Mouse (Mus musculus): ENCODE data around the gene Cpped1.

Gene Cpped1

GRCm38 (mm10) chr16:11909035-11909591, at the start of gene Cpped1:
TSS of gene Cpped1 (minus strand) at chr16:11909445.
- DNase-seq (ENCODE audit: low read depth): peak; percentile 91

- DNase-seq (ENCODE audit: low read depth): peak; percentile 39
These were observed 31.2 kb upstream of the Cpped1 start for GRCm38 (mm10) chr16:11940477-11940876.

GRCm38 (mm10) chr16:11910801-11911200, 1.6 kb upstream of the Cpped1 start:
- DNase-seq (ENCODE audit: low read depth): no peak

- no peak for DNase-seq (ENCODE audit: low read depth)
These were observed 572 bp upstream of the Cpped1 start for GRCm38 (mm10) chr16:11909817-11910216.

DNA sequence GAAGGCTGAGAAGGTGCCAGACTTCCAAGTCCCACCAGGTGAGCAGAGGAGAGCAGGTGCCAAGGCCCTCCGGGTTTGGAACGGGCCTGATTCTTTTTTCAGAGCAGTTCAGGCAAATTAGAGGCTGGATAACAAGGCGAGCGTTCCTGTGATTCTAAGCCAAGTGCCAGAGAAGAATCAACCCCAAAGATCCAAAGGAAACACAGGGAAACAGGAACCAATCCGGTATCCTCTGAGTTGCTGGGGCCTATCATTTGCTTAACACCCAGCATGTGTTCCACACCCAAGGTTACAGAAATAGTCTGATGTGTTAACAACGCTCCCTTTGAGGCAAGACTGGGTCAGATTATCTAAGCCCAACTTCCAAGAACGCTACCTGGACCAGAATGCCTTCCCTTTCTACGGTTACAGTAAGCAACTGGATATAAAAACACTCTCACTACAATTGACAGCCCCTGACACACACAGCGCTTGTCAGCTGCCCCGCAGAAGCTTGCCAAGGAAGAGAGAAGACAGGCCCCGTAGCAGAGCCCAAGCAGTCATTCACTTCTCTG, 707 bp downstream of the Cpped1 start:
- DNase-seq (ENCODE audit: low read depth): no peak

GRCm38 (mm10) chr16:11907816-11908215, 1.4 kb downstream of the Cpped1 start:
- no peak for DNase-seq (ENCODE audit: low read depth)

DNA sequence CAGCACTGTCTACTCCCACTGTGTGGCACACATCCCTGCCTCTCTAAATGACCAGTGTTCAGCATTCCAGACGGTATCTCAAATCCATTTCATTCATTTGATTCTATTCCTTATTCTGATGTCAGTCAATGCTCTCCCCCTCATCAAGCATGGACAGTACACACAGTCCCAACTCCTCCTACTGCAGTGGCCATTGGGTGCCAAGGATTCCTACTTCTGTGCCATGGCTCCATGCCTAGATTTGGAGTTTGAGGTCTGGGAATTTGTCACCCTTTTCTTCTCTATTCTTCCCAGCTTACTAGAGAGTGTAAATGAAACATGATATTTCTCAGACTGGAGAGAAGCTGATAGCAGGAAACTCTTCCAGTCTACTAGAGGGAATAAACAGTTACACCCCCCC, 2.3 kb downstream of the Cpped1 start:
- DNase-seq (ENCODE audit: low read depth): no peak

DNA sequence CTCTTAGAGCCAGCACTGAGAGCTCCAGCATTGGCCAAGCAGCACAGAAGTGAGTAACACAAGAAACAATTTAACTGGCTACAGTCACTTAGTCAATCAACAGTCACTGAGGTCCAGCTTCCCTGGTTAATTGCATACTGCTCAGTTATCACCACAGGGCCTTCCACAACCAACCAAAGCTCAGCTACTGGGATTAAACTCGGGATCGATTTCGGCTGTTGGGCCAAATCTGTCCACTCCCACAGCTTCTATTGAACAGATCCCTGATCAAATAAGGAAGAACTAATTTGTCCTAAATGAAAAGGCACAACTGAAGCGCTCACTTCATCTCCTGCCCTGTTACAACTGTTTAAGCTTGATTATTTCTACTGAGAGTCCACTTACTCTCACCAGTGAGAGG, 4.0 kb downstream of the Cpped1 start:
- no peak for DNase-seq (ENCODE audit: low read depth)

DNA sequence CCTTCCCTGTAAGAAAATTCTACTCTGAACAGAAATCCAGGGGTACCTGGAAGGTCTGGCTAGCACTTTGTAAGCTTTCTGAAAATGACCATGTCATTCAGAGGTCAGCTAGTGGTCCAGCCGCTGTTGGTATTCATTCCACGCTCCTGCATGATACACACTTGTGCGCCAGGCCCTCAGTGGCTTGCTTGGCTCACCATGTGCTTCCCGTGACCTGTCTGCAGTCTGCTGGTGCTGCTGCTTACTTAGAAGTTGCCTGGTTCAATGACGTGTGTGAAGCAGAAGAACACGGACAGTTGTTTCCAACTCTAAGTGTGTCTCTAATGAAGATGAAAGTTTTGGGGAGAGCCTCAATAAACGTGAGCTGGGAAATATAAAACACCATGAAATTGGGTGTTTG, 7.2 kb downstream of the Cpped1 start:
- DNase-seq (ENCODE audit: low read depth): no peak

DNA sequence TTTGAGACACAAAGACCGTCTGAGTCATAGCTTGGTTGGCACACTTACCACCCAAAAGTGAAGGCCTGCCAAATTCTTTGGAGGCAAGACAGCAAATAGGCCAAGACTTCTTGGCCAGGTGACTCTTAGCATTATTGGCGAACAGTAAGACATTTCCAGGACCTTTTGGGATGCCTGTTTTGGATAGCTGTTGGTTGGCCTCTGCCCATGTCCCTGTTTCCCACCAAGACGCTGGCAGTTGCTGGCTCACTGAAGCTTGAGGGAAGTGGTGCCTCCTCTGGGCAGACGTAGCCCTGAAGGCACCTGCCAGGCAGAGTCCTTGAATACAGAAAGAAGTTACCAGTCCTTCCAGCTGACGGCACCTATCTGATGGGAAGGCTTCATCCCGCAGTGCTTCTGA, 8.9 kb downstream of the Cpped1 start:
- DNase-seq (ENCODE audit: low read depth): no peak

GRCm38 (mm10) chr16:11896411-11896810, 12.8 kb downstream of the Cpped1 start:
- DNase-seq (ENCODE audit: low read depth): peak; percentile 11

- DNase-seq (ENCODE audit: low read depth): no peak
These were observed 14.4 kb downstream of the Cpped1 start for GRCm38 (mm10) chr16:11894877-11895276.

DNA sequence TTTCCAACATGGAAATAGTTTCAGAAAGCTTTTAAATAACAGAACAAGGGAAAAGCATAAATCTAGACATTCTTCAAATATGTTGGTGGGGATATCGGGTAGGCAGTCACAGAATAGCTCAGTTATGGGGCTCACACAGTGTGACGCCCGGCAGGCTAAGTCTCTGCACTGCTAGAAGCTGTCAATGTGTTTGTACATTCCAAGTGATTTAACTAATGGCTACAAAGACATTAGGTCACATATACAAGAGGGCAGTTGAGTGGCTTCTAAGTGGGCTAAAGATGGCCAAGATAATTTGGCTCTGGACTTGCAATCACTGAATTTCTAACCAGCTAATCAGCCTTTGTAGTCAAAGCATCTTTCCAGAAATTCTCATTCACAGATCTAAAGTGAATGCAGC, 19.1 kb downstream of the Cpped1 start:
- DNase-seq (ENCODE audit: low read depth): no peak

DNA sequence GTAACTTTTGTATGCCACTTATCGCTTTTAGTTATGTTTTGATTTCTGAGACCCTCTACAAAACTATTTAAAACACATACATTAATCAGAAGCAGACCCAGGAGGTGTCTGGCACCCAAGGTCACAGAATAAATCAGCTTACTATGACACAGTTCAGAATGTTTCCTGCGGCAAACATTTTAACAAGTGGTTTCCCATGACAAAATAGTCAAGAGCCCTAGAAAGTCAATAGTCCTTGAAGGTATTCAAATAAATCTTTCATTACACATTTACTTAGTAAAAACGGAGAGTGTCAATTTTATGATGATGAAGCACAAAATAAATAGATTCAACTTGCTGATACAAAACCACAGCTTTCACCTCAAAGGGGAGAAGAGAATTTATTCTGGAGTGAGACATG, 19.5 kb downstream of the Cpped1 start:
- no peak for DNase-seq (ENCODE audit: low read depth)

DNA sequence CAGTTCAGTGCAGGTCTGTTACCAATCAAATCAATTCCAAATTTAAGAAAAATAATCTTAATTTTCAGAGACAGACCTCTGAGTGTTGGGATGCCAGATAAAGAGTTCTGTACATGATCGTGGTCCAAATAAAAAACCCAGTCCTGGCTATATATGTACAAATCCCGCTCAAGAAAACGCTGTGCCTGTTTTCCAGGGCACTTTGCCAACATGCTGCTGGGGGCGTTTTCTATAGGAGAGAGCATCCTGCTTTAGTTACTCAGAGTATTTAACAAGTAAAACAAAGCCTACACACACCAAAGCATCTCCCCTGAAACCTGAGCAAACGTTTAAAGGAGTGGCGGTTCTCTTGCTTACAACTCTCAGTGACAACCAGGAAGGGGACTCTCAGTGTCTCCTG, 27.4 kb downstream of the Cpped1 start:
- DNase-seq (ENCODE audit: low read depth): no peak

DNA sequence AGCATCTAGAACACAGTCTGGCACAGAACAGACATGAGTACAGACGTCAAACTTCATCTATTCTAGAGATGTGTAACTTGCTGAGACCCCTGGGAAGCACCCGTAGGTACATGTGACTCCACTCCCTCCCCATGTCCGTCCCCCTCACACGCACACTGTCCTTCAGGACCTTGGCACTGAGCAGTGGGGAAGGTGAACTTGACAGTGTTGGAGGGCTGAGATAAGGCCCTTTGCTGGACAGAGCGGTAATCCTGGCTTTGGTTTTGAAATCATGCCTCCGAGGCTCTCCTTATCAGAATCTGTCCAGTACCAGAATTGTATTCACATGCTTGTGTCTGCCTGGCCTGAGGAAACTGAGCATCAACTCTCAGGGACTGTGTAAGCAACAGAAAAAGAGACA, 28.8 kb downstream of the Cpped1 start:
- DNase-seq (ENCODE audit: low read depth): no peak

DNA sequence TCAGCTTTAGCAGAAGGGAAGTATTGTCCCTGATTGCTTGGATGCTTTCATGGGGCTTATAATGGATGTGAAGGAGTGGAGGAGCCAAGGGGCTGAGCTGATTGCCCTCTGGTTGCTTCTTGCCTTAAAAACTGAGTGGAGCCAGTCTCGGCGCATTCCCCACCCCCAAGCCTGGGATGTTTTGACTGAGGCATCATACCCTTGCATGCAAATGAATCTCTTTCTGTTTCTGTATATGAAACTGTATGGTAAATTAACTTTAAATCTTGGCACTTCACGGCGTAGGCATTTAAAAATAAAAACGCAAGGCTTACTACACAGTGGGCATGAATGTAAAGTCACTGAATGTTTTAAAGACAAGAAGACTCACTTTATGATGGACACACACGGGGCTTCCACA, 30.0 kb downstream of the Cpped1 start:
- DNase-seq (ENCODE audit: low read depth): no peak

DNA sequence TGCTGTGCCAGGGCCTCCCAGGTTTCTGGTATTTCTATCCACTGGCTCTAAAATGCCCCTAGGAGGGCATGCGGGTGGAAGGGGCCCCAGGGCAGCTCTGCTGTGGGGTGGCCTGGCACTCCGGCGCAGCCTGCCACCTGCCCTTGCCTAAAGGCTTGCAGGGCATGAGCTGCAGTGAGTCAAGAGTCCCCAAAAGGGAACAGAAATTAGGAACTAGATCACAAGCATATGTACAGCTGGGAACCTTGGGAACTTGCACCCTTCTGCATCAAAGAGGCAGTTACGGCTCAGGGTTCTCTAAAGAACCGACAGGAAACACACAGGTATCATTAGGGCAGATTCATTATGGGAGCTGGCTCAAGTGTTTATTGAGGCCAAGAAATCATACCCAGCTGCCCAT, 34.0 kb downstream of the Cpped1 start:
- DNase-seq (ENCODE audit: low read depth): no peak

- DNase-seq (ENCODE audit: low read depth): no peak
These were observed 36.0 kb downstream of the Cpped1 start for GRCm38 (mm10) chr16:11873292-11873691.

DNA sequence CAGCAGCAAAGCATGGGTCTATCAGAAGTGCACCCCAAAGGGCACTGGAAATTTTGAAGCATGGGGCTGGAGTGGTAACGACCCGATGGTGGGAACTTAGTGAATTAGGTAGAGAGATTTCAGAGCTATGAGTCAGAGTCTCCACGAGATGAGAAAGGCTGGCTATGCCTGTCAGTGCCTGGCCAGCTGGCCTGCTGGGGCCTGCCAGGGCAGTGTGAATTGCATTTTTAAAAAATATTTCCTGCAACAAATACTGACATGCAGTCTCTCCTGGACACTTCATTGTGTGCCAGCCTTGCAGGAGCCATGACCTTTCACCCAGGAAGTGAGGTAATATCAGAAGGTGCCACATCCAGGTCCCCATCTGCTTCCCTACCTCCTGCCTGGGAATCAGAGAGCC, 40.8 kb downstream of the Cpped1 start:
- no peak for DNase-seq (ENCODE audit: low read depth)

DNA sequence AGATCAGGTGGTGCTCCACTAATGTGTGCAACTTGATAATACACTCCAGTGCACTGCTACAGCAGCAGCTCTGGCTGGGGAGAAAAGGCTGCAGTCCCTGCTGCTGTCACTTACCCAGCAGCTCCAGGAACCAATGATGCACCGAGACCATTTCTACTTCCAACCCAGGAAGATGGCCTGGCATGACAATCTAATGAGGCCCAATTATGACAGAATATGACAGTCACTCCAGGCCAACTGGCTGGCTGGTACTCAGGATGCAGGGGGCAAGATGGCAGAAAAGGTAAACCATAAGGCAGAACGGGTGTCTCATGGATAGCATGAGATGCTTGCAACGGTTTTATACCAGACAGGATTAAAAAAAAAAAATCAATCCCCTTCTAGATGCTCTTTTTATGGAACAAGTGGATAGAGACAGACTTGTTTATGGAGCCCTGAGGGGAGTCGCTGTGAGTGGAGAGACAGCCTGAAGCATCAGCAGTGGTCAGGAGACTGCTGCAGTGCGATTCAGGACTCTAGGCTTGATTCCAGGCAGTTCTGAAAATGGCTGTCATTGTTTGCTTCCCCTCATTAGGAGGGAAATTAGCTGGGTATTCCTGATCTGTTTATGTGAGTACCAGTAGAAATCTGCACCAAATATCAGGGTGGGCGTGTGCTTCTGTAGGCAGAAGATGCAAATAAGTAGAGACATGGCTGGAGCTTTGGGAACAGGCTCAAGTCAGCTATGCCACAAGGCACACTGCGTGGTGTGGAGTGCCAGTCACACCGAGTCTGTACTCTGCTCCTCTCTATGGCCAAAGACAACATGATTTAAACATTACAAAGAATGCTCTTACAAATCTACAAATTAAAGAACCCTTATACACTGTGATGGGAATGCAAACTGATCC, 56.3 kb downstream of the Cpped1 start:
- no peak for DNase-seq (ENCODE audit: low read depth)

DNA sequence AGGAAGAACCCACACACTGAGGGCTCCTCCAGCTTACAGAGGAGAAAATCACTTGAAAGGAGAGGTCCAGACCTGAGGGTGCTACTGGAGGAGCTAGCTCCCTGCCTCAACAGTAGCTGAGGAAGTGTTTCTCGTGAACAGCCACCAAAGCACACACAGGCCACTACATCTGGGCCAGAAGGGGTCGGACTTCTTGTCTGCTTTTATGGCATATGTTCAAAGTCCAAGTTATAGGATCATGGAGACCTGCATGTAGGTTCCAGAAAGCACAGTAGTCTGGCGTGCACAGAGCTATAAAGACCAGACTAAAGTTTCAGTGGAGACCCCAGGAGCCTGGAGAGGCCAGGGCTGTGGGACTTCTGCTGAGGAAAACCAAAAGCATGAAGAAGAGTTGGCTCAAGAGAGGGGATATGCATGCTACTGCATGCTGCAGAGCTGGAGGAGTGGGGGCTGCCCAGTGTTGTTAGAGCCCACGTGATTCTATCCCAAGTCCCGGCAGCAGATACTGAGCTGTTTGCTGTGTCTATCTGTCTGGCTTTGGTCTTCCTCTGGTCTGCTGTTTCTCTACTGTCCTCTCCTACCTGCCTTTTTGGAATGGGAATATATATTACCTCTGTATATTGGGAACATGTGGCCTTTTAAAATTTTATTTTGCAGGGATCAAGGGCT, 60.1 kb downstream of the Cpped1 start:
- no peak for DNase-seq (ENCODE audit: low read depth)

DNA sequence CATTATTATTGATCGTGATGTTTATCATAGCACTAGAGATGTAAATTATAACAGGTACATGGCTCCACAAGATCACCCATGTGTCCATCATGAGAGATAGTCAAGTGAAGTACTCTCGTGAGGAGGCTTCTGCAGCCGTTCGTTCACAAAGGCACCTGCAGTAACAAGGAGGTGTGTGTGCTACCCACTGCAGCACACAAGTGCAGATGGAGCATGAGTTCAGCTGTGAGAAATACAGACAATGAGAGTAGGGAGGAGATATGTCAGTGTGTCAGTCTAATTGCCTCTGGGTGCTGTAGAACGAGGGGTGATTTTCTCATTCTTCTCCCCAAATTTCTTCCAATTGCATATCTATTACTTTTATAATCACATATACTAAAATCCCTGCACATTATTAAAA, 63.9 kb downstream of the Cpped1 start:
- no peak for DNase-seq (ENCODE audit: low read depth)
